Mouse (Mus musculus) intestine, embryonic 15.5 days (tissue): Measurements from ENCODE around the gene Gcnt2. TPM values are rescaled to one million over a fixed set of nuclear protein-coding genes. Genes with fewer than 3 reads are reported as not detected.

Experiments
- polyA plus RNA-seq: library from polyadenylated mRNA; unstranded; fragments of >200 nt; fragmentation: Nextera tagmentation; extraction: Ambion mirVana; gene quantifications from 2 replicates; pipeline ENCODE4 v1.2.1, GENCODE M21; 2015

Gcnt2 gene
- polyA plus RNA-seq, 1 experiment from 2014 or later, result 12.4 TPM

Other genes starting within 250 kb of the Gcnt2 start
- gene Tfap2a, start 121.4 kb upstream of the Gcnt2 start, polyA plus RNA-seq, result 0.19 and 0.21 TPM in 2 replicates
- 78.8 and 86.0 TPM in 2 replicates for gene Pak1ip1, start 141.3 kb downstream of the Gcnt2 start, polyA plus RNA-seq
- 272 and 297 TPM in 2 replicates for gene Tmem14c, start 156.5 kb downstream of the Gcnt2 start, polyA plus RNA-seq
- gene Mak, start 220.0 kb downstream of the Gcnt2 start, polyA plus RNA-seq, result 0.14 and 0.31 TPM in 2 replicates